Mouse (Mus musculus) inflammation-experienced regulatory T-cells, adult 6 months (primary cell): Measurements from ENCODE around the gene Gm42688. TPM values are rescaled to one million over a fixed set of nuclear protein-coding genes. Genes with fewer than 3 reads are reported as not detected.
A peak's percentile ranks its signal among the peaks of the same experiment; 100 is the strongest.

Source experiments
- ATAC-seq: one replicate; pipeline ENCODE4 v1.8.0; 2017
- polyA plus RNA-seq, 3 experiments: library from polyadenylated mRNA; unstranded; fragments of 100-300 nt; shearing (Covaris generic); gene quantifications; one replicate each; pipeline ENCODE4 v1.2.1; 2017

Gene Gm42688
- polyA plus RNA-seq, 3 experiments from 2014 or later: 0.82 to 1.1 (median 1.1) TPM

DNA sequence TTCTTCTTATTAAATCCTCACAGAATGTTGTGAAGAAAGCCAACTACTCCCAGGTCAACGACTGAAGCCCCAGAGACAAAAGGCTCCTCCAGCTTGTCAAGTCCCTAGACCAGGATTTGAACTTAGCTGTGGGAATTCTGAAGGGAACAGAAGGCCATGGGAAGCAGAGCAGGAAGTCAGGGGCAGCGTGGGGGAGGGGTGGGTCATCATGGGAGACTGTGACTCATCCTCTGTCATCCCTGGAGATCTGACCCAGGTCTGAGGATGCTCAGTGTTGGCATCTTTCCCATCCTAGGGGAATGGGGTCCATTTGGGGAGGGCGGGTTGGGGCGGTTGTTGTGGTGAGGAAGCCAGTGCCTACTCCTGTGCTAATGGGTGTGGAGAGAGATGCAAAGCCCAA, 40.2 kb downstream of the Gm42688 start:
- no peak for ATAC-seq

DNA sequence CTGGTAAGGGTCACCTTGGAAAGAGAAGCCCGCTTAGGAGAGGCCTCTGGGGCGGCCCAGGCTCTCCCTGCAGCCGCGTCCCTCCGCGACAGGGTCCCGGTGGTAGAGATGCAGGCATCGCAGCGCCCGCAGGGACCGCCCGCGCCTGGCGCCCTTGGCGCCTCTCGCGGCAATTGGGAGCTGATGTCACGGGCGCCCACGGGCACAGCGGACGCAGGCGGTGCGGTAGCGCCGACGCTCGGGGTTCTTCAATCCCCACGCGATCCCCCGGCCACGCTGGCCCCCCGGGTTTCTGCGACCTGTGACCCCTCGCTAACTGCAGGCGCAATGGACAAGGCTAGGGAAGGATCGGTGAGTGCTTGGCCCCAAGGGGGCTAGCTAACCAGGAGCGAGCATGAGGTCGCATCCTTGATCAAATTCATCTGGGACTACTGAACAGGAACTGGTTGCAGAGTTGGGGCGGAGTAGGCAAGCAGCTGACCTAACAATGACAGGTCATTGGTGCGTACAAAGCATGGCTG, 40.9 kb downstream of the Gm42688 start:
- ATAC-seq: no peak

DNA sequence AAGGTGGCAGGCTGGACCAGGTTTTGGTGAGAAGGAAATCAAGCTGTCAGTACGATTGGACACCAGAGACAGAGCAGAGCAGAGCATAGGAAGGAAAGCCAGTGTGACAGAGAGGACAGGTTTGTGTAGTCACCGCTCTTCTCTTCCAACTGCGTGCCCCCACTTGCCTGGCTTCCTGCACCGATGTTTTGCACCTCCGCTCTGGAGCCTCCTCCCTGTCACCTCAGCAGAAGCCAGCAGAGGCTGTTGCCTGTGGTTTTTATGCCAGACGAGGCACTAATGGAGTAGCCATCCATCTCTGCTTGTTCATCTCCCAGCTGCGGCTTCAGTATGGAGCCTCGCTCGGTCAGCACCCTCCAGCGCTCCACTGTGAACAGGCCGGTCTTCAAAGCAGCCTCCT, 41.5 kb downstream of the Gm42688 start:
- no peak for ATAC-seq

DNA sequence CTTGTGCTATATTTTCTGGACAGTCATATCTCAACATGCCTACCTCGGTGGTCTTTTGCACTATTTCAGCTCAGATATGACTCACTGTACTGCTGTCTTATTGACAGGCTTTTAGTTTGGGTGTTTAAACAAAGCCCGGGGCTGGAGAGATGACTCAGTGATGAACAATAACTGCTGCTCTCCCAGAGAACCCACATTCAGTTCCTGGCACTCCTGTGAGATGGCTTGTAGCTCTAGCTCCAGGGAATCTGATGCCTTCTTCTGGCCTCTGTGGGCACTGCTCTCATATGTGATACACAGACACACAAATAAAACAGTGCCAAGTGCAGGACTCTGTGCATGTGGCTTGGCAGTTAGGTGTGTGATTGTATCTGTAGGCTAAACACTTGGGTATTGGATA, 43.8 kb downstream of the Gm42688 start:
- ATAC-seq: no peak

DNA sequence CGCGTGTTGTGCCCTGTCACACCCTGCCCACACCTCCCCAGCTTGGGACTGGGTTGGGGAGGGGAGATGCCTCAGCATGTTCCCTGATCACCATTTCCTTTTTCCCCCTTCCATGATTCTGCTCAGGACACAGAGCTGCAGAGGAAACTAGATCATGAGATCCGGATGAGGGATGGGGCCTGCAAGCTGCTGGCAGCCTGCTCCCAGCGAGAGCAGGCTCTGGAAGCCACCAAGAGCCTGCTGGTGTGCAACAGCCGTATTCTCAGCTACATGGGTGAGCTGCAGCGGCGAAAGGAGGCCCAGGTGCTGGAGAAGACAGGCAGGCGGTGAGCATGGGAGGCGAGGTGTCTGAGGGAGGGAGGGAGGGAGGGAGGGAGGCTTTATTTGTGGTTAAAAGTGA, 44.4 kb downstream of the Gm42688 start:
- ATAC-seq: no peak

DNA sequence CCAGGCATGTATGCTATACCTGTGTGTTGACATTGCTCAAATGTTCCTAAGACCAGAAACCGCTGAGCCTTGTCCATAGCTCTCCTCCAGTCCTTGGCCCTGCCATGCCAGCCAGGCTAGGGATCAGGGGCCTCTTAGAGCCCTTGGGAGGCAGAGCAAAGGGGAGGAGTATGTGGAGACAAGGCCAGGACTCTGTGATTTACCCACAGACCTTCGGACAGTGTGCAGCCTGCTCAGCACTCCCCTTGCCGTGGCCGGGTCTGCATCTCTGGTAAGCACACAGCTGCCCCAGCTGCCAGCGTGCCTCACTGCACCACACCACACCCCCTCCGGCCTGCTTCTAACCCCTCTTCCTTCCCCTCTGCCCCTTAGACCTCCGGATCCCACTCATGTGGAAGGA, 45.9 kb downstream of the Gm42688 start:
- ATAC-seq: no peak

DNA sequence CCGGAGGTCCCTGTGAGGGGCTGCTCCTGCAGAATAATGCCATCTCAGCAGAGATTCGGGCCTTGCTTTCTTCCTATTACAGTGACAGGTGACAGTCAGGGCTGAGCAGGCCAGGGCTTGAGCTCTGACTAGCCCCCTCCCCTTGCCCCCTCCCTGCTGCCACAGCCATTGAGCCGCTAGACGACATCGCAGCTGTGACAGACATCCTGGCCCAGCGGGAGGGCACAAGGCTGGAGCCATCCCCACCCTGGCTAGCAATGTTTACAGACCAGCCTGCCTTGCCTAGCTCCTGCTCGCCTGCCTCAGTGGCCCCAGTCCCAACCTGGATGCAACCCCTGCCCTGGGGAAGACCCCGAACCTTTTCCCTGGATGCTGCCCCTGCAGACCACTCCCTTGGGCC, 50.3 kb downstream of the Gm42688 start:
- no peak for ATAC-seq

DNA sequence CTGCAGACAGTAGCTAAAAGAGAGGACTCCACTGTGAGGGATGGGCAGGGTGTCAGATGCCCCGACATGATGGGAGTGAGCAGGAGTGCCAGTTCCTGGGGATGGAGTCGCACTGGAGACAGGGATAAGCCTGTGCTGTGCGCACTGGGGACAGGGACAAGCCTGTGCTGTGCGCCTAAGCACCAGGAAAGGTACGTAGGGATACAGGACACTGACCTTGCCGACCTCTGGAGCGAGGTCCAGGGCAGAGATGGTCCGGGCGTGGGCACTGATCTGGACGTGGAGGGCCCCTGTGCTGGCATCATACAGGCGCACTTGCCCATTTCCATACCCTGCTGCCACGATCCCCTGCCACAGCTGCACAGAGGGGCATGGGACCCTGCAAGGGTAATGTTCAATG, 51.6 kb downstream of the Gm42688 start:
- ATAC-seq: no peak

DNA sequence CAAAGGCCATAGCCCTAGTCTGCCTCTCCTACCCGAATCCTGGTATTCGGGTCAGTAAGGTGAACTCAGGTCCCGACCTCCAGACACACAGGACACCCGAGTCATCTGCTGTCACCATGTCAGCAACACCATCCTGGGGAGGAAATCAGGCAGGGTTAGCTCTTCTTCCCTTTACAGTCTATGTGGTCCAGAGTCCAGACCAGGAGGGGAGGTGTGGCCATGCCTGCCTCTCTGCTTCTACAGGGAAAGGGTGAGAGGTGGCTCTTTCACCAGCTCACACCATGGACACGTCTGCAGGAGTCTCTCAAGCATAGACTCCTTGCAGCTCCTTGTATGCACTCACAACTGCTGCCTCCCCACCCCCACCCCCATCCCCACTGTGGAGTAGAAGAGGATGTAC, 52.1 kb downstream of the Gm42688 start:
- ATAC-seq: no peak

DNA sequence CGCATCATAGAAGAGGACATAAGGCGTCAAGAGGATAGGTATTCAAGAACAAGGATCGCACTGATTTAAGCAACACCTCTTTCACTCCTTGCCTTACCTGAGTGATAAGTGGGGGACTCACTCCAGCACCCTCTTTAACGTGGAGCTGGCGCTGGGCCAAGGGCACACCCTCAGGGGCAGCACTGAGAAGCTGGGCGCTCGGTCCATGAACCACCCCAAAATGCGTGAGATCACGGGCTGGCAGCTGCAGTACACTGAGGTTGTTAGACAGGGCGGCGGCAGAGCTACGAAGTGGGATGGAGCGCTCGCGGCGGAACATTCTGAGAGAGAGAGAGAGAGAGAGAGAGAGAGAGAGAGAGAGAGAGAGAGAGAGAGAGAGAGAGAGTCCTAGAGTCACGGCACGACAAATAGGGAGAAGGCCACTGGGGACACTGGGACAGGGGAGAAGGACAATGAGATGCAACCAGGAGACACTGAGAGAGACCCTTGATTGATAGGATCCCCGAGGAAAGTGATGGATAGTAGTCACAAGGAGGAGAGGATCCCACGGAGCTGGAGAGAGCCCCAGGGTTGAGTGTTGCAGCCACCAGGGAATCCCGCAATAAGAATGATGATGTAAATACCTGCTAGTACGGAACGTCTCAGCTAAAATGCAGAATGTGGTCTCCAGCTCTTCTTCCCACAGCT, 54.3 kb downstream of the Gm42688 start:
- ATAC-seq: peak; percentile 19

DNA sequence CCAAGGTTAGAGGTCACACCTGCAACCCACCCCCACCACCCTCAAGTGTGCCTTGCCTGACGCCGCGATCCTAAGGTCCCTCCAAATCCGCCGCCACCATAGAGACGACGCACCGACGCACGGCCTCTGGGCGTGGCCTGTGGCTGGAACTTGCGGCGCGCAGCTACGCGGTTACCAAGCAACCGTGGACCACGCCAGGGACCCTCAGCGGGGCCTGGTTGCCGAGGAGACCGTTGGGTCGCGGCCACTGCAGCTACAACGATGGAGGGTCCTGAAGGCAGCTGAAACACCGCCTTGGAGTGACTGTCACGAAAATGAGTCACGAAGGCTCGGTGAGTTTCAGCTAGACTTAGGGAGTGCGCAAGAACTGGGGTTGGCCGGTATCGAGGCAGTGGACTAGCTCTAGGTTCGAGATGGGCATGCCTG, 54.9 kb downstream of the Gm42688 start, which contains the start of the genes Wdr54 and 1700003E16Rik:
Gene Wdr54 (minus strand): TSS at position 139 of the 426 bp plus-strand sequence.
Gene 1700003E16Rik (plus strand): TSS at position 146 of the 426 bp plus-strand sequence.
- peak; percentile 64 for ATAC-seq

DNA sequence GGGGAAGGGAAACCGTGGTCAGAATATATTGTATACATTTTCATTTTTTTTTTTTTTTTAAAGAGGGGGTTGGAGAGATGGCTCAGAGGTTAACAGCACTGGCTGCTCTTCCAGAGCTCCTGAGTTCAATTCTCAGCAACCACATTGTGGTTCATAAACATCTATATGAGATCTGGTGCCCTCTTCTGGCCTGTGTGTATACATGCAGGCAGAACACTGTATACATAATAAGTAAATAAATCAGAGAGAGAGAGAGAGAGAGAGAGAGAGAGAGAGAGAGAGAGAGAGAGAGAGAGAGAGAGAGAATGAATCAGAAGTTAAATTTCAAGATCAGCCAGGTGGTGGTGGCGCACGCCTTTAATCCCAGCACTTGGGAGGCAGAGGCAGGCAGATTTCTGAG, 58.0 kb downstream of the Gm42688 start:
- peak; percentile 62 for ATAC-seq

Other genes with a start within 250 kb of the Gm42688 start
- 1 to 10 TPM; 2.4 to 3.6 (median 3.1) TPM for gene Sema4f, start 161.8 kb upstream of the Gm42688 start, polyA plus RNA-seq
- 1 to 10 TPM in 1 of 3 experiments, under 1 TPM in 1, not detected in 1; 0.17 to 1.8 TPM for gene M1ap, start 154.7 kb upstream of the Gm42688 start, polyA plus RNA-seq
- 10 to 100 TPM; 23.6 to 36.1 (median 30.4) TPM for gene Dok1, start 68.1 kb upstream of the Gm42688 start, polyA plus RNA-seq
- not detected for gene Loxl3, start 67.4 kb upstream of the Gm42688 start, polyA plus RNA-seq
- gene Aup1, start 47.1 kb upstream of the Gm42688 start, polyA plus RNA-seq: 100 to 1,000 TPM; 423 to 474 (median 448) TPM
- gene Htra2, start 46.3 kb upstream of the Gm42688 start, polyA plus RNA-seq: 10 to 100 TPM; 23.5 to 29.2 (median 28.4) TPM
- 1 to 10 TPM; 2.1 to 2.7 (median 2.7) TPM for gene Dqx1, start 43.8 kb upstream of the Gm42688 start, polyA plus RNA-seq
- not detected for gene Tlx2, start 31.3 kb upstream of the Gm42688 start, polyA plus RNA-seq
- gene Pcgf1, start 23.7 kb upstream of the Gm42688 start, polyA plus RNA-seq: 10 to 100 TPM; 37.0 to 49.3 (median 49.1) TPM
- gene Lbx2, start 15.2 kb upstream of the Gm42688 start, polyA plus RNA-seq: not detected
- 1 to 10 TPM in 1 of 3 experiments, under 1 TPM in 1, not detected in 1; 0.79 to 3.2 TPM for gene Ccdc142, start within 50 bp of the Gm42688 start, polyA plus RNA-seq
- 10 to 100 TPM; 60.0 to 78.3 (median 66.2) TPM for gene Mrpl53, start 7.4 kb downstream of the Gm42688 start, polyA plus RNA-seq
- gene Mogs, start 13.9 kb downstream of the Gm42688 start, polyA plus RNA-seq: 10 to 100 TPM in 2 of 3 experiments, 1 to 10 TPM in 1; 7.7 to 13.3 (median 12.9) TPM
- 10 to 100 TPM; 25.1 to 28.9 (median 28.3) TPM for gene Wbp1, start 19.9 kb downstream of the Gm42688 start, polyA plus RNA-seq
- 1 to 10 TPM in 2 of 3 experiments, not detected in 1; 1.0 to 2.8 TPM for gene Ino80b, start 23.8 kb downstream of the Gm42688 start, polyA plus RNA-seq
- 1 to 10 TPM in 1 of 3 experiments, not detected in 2; 3.7 TPM for gene Rtkn, start 33.8 kb downstream of the Gm42688 start, polyA plus RNA-seq
- gene Wdr54, start 54.8 kb downstream of the Gm42688 start, polyA plus RNA-seq: under 1 TPM in 2 of 3 experiments, not detected in 1; 0.19 to 0.48 TPM
- not detected for gene 1700003E16Rik, start 54.8 kb downstream of the Gm42688 start, polyA plus RNA-seq
- gene Dctn1, start 64.3 kb downstream of the Gm42688 start, polyA plus RNA-seq: 10 to 100 TPM; 15.5 to 21.0 (median 16.1) TPM
- gene Slc4a5, start 118.2 kb downstream of the Gm42688 start, polyA plus RNA-seq: under 1 TPM in 2 of 3 experiments, not detected in 1; 0.49 to 0.59 TPM
- 100 to 1,000 TPM; 129 to 140 (median 134) TPM for gene Mthfd2, start 224.3 kb downstream of the Gm42688 start, polyA plus RNA-seq
- 10 to 100 TPM; 57.7 to 67.7 (median 63.5) TPM for gene Mob1a, start 224.4 kb downstream of the Gm42688 start, polyA plus RNA-seq
- gene Bola3, start 247.5 kb downstream of the Gm42688 start, polyA plus RNA-seq: 10 to 100 TPM; 59.4 to 85.5 (median 73.8) TPM